Mouse (Mus musculus) testis, postnatal 14 days (tissue): ENCODE measurements around the gene Man2c1.
A peak's percentile ranks its signal among the peaks of the same experiment; 100 is the strongest.

Source experiments
- DNase-seq: peaks from one replicate; pipeline ENCODE4 v3.0.0; 2021; ENCODE audit warnings: low spot score

Gene Man2c1

DNA sequence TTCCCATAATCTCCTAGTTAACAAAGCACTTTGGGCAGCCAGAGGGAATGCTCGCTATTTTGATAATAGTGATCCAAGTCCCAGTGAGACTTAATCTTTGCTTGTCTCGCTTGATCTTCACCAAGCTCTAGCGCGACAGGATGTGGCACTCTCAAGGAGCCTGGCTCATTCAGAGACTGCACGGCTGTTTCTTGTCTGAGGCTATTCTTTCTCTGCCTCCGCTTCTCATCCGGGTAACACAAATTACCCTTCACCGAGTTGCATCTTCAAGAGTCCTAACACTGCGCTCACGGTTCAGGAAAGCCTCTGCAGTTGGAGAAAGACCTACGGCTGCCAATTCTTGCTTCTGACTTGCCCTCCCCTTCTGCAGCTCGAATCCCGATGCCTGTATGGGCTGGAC is 27.0 kb downstream of the Man2c1 start:
- no peak for DNase-seq

DNA sequence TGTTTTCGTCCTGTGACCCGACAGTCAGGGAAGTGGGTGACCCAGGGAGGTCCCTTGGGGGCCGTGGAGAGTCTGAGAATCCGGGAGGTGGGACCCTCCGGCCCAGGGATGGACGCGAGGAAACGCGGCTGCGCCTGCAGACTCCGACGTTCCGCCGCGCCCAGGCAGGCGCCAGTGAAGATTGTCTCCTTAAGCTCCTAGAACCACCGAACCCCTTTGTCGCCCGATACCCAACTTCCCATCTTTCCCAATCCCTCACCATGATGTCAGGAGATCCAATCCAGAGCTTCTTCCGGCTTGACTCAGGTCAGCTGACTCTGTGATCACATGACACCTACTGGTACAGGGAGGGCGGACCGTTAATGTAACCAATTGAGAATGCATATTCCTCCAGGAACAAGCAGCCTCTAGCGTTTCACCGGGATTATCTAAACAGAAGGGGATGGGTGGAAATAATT is 27.6 kb downstream of the Man2c1 start, which contains the start of gene Commd4:
Gene Commd4, minus strand, starts transcription at position 319 of the 458 bp plus-strand sequence.
- DNase-seq: peak; percentile 92

- no peak for DNase-seq
Observed at GRCm38 (mm10) chr9:57158506-57158905, 28.0 kb downstream of the Man2c1 start.

GRCm38 (mm10) chr9:57162496-57162895 is 32.0 kb downstream of the Man2c1 start:
- DNase-seq: no peak

GRCm38 (mm10) chr9:57163137-57163536 is 32.6 kb downstream of the Man2c1 start:
- no peak for DNase-seq

- no peak for DNase-seq
Observed at GRCm38 (mm10) chr9:57166173-57166572, 35.7 kb downstream of the Man2c1 start.

GRCm38 (mm10) chr9:57168411-57168810 is 37.9 kb downstream of the Man2c1 start:
- DNase-seq: no peak
